Mouse (Mus musculus): ENCODE measurements around the gene Plscr2. TPM values are rescaled to one million over a fixed set of nuclear protein-coding genes. Genes with fewer than 3 reads are reported as not detected.
"Not testable (repeated sequence)": the region's sequence is repeated elsewhere in the genome, so short reads cannot be mapped to it uniquely, and the experiment has no call there.

Plscr2 gene
- total and polyA plus RNA-seq, 2 experiments from 2014 or later = 9.7 to 12.9 TPM

- Histone ChIP-seq H3K36me3 (replicated peaks; ENCODE audit: control insufficient read depth, insufficient read depth, low read length) (no peaks in the 10 kb centered on the region), H3K4me3 (ENCODE audit: low read depth, low read length) (no peak within 1 kb of the TSS), H3K9me3 (replicated peaks; ENCODE audit: control insufficient read depth, low read length) (no peaks in the 10 kb centered on the region), H3K9ac (replicated peaks; ENCODE audit: low read depth, low read length) (no peak within 1 kb of the TSS), H3K4me2 (ENCODE audit: low read depth, low read length) (no peak within 1 kb of the TSS), H3K4me1 (ENCODE audit: control insufficient read depth, insufficient read depth) (no peaks in the 10 kb centered on the region), H3K27me3 (ENCODE audit: control insufficient read depth, insufficient read depth, low read length) (no peaks in the 10 kb centered on the region), H3K27ac (ENCODE audit: low read depth) (no peak within 1 kb of the TSS)
- ATAC-seq (ENCODE audit: insufficient read depth, low read depth) (no peak), DNase-seq (ENCODE audit: low spot score) (no peak)
- TF ChIP-seq EP300 (IDR thresholded peaks at IDR 0.05; ENCODE audit: low read depth) (no peak), CTCF (IDR thresholded peaks at IDR 0.05; ENCODE audit: low read depth) (no peak)
- 41% methylated on average over 1 of the region's 1 CpGs for WGBS
Observed at GRCm38 (mm10) chr9:92309077-92309476, 33.7 kb downstream of the Plscr2 start, which contains the start of gene 1700057G04Rik. Gene 1700057G04Rik (plus strand): TSS chr9:92309377.

GRCm38 (mm10) chr9:92316791-92317190 is 41.4 kb downstream of the Plscr2 start:
- Histone ChIP-seq H3K4me2 (ENCODE audit: low read depth, low read length) (no peak overlapping the region), H3K4me3 (ENCODE audit: low read depth, low read length) (no peak overlapping the region), H3K9me3 (replicated peaks; ENCODE audit: control insufficient read depth, low read length) (no peaks in the 10 kb centered on the region), H3K27me3 (ENCODE audit: control insufficient read depth, insufficient read depth, low read length) (no peaks in the 10 kb centered on the region), H3K4me1 (ENCODE audit: control insufficient read depth, insufficient read depth) (no peaks in the 10 kb centered on the region), H3K27ac (ENCODE audit: low read depth) (no peak overlapping the region), H3K9ac (replicated peaks; ENCODE audit: low read depth, low read length) (no peak overlapping the region), H3K36me3 (replicated peaks; ENCODE audit: control insufficient read depth, insufficient read depth, low read length) (no peaks in the 10 kb centered on the region)
- TF ChIP-seq EP300 (IDR thresholded peaks at IDR 0.05; ENCODE audit: low read depth) (no peak), CTCF (IDR thresholded peaks at IDR 0.05; ENCODE audit: low read depth) (no peak)
- ATAC-seq (ENCODE audit: insufficient read depth, low read depth) (no peak), DNase-seq (ENCODE audit: low spot score) (no peak)
- 63% methylated on average over 3 of the region's 3 CpGs for WGBS

DNA sequence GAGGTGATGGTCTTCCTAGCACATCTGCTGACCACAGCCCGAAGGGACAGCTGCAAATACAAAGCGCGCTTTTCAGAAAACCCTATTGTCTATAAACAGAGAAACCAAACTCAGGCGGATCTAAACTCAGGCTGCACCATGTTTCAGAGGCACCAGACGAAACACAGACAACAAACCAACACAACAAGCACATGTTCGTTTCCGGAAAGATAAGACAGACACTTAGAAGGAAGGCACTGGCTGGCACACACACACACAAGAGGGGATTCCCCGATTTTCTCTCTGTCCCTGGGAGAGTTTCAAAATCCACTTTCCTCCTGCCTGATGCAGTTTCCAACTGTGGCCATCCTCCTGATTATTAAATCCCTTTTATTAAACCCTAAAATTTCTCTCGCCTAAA is 50.5 kb downstream of the Plscr2 start:
- not testable (repeated sequence) for H3K27ac ChIP-seq (ENCODE audit: low read depth); H3K4me2 ChIP-seq (ENCODE audit: low read depth, low read length); H3K9me3 ChIP-seq (replicated peaks; ENCODE audit: control insufficient read depth, low read length); H3K4me3 ChIP-seq (ENCODE audit: low read depth, low read length); H3K9ac ChIP-seq (replicated peaks; ENCODE audit: low read depth, low read length); DNase-seq (ENCODE audit: low spot score); H3K27me3 ChIP-seq (ENCODE audit: control insufficient read depth, insufficient read depth, low read length); H3K36me3 ChIP-seq (replicated peaks; ENCODE audit: control insufficient read depth, insufficient read depth, low read length); H3K4me1 ChIP-seq (ENCODE audit: control insufficient read depth, insufficient read depth); ATAC-seq (ENCODE audit: insufficient read depth, low read depth)
- 57% methylated on average over 9 of the region's 9 CpGs for WGBS

DNA sequence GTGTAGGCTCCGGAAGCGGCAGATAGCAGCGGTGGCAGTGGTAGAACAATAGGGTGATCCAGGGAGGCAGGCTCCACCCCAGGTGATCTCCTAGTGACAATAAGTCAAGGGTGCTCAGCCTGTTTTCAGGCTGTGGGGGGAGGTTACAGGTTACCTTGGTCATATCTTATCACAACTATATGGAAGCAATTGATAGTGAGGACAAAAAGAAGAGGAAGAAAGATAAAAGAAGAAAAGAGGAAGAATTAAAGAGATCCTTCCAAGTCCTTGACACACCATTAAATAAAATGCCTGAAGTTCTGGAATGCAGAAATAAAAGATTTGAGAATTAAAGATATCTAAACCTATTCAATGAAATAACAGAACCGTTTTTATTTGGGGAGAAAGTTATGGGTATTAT is 51.4 kb downstream of the Plscr2 start:
- H3K9me3 ChIP-seq (replicated peaks; ENCODE audit: control insufficient read depth, low read length) = no peaks in the 10 kb centered on the region
- 84% methylated on average over 4 of the region's 4 CpGs for WGBS
- no peaks in the 10 kb centered on the region for H3K27me3 ChIP-seq (ENCODE audit: control insufficient read depth, insufficient read depth, low read length)
- TF ChIP-seq CTCF (IDR thresholded peaks at IDR 0.05; ENCODE audit: low read depth) (no peak), EP300 (IDR thresholded peaks at IDR 0.05; ENCODE audit: low read depth) (no peak)
- H3K9ac ChIP-seq (replicated peaks; ENCODE audit: low read depth, low read length) = no peak overlapping the region
- ATAC-seq (ENCODE audit: insufficient read depth, low read depth) (no peak), DNase-seq (ENCODE audit: low spot score) (no peak)
- H3K4me2 ChIP-seq (ENCODE audit: low read depth, low read length) = no peak overlapping the region
- H3K4me1 ChIP-seq (ENCODE audit: control insufficient read depth, insufficient read depth) = no peaks in the 10 kb centered on the region
- H3K27ac ChIP-seq (ENCODE audit: low read depth) = no peak overlapping the region
- H3K4me3 ChIP-seq (ENCODE audit: low read depth, low read length) = no peak overlapping the region
- H3K36me3 ChIP-seq (replicated peaks; ENCODE audit: control insufficient read depth, insufficient read depth, low read length) = no peaks in the 10 kb centered on the region

- no peak overlapping the region for H3K27ac ChIP-seq (ENCODE audit: low read depth)
- no peaks in the 10 kb centered on the region for H3K36me3 ChIP-seq (replicated peaks; ENCODE audit: control insufficient read depth, insufficient read depth, low read length)
- no peaks in the 10 kb centered on the region for H3K9me3 ChIP-seq (replicated peaks; ENCODE audit: control insufficient read depth, low read length)
- no peak overlapping the region for H3K4me2 ChIP-seq (ENCODE audit: low read depth, low read length)
- DNase-seq (ENCODE audit: low spot score) (no peak), ATAC-seq (ENCODE audit: insufficient read depth, low read depth) (no peak)
- no peak overlapping the region for H3K9ac ChIP-seq (replicated peaks; ENCODE audit: low read depth, low read length)
- no peaks in the 10 kb centered on the region for H3K27me3 ChIP-seq (ENCODE audit: control insufficient read depth, insufficient read depth, low read length)
- no peak overlapping the region for H3K4me3 ChIP-seq (ENCODE audit: low read depth, low read length)
- 82% methylated on average over 4 of the region's 4 CpGs for WGBS
- no peaks in the 10 kb centered on the region for H3K4me1 ChIP-seq (ENCODE audit: control insufficient read depth, insufficient read depth)
- TF ChIP-seq EP300 (IDR thresholded peaks at IDR 0.05; ENCODE audit: low read depth) (no peak), CTCF (IDR thresholded peaks at IDR 0.05; ENCODE audit: low read depth) (no peak)
Observed at GRCm38 (mm10) chr9:92331383-92331782, 56.0 kb downstream of the Plscr2 start.

- H3K27ac ChIP-seq (ENCODE audit: low read depth) = no peak overlapping the region
- H3K4me3 ChIP-seq (ENCODE audit: low read depth, low read length) = no peak overlapping the region
- WGBS = 89% methylated on average over 10 of the region's 10 CpGs
- no peaks in the 10 kb centered on the region for H3K9me3 ChIP-seq (replicated peaks; ENCODE audit: control insufficient read depth, low read length)
- ATAC-seq (ENCODE audit: insufficient read depth, low read depth) (no peak), DNase-seq (ENCODE audit: low spot score) (no peak)
- no peak overlapping the region for H3K9ac ChIP-seq (replicated peaks; ENCODE audit: low read depth, low read length)
- H3K27me3 ChIP-seq (ENCODE audit: control insufficient read depth, insufficient read depth, low read length) = no peaks in the 10 kb centered on the region
- TF ChIP-seq CTCF (IDR thresholded peaks at IDR 0.05; ENCODE audit: low read depth) (no peak), EP300 (IDR thresholded peaks at IDR 0.05; ENCODE audit: low read depth) (no peak)
- no peaks in the 10 kb centered on the region for H3K36me3 ChIP-seq (replicated peaks; ENCODE audit: control insufficient read depth, insufficient read depth, low read length)
- H3K4me1 ChIP-seq (ENCODE audit: control insufficient read depth, insufficient read depth) = peaks cover 6% of the 10 kb centered on the region; the same call in 1 of the 2 replicates
- no peak overlapping the region for H3K4me2 ChIP-seq (ENCODE audit: low read depth, low read length)
Observed at GRCm38 (mm10) chr9:92334845-92335244, 59.4 kb downstream of the Plscr2 start.
